Mouse (Mus musculus) pancreas, adult 10 weeks (tissue): ENCODE measurements around the gene 4930442H23Rik. TPM values are rescaled to one million over a fixed set of nuclear protein-coding genes. Genes with fewer than 3 reads are reported as not detected.

Experiments used
- polyA plus RNA-seq: library from polyadenylated mRNA; stranded (reverse); fragments of 350-450 nt; fragmentation: Illumina TruSeq; extraction: RNeasy Lipid Tissue Mini Kit (QIAGEN cat#74804); gene quantifications from one replicate; pipeline ENCODE4 v1.2.3, GENCODE M21; 2015; ENCODE audit warnings: low read depth, low replicate concordance; ENCODE audit not compliant: insufficient read depth

The 4930442H23Rik gene
- not detected for polyA plus RNA-seq

DNA sequence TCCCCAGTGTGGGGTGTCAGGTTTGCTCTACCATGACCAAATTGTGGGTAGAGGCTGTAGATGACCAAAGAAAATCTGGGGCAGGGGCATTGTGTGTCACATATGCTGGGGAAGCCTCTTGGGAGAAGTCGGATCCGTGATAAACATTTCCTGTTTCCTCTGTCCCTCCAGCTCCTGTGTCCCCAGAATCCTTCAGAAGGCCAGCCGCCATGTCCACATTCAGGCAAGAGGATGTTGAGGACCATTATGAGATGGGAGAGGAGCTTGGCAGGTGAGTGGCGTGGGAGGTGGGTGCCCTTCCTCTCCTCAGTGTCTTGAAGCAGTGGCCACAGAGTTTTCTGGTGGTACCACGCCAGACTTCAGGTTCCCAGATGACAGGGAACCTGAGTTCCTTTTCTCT, at the start of gene 4930442H23Rik:
TSS of gene 4930442H23Rik (minus strand) at position 45 of the 400 bp plus-strand sequence.

DNA sequence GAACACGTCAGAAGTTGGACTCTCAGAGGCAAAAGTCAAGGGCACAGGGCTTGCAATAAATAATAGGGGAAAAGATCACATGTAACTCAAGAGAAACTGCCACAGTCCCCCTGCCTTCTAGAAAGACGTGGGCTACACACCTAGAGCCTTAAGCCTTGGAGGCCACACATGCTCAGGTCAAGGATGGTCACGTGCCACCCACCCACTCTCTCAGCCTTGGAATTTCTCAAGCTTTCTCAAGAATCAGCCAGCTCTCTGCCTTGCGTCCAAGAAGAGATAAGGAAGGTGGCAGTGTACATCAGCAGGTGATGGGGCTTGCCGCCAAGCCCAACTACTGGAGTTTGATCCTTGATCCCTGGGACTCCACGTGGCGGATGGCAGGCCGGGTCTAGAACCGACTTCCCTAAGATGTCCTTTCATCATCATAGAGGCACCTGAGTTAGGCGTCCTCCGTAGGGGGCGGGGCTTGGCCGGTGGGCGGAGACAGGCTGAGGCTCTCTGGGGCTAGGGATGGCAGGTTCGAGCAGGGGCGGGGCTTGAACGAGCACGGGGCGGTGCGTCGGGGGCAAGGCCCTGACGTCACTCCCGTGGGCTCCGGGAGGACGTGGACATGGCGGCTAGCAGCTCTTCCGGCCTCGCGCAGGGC, 49.1 kb upstream of the 4930442H23Rik start, which contains the start of gene Zfr2:
TSS of gene Zfr2 (plus strand) at position 576 of the 646 bp plus-strand sequence.

DNA sequence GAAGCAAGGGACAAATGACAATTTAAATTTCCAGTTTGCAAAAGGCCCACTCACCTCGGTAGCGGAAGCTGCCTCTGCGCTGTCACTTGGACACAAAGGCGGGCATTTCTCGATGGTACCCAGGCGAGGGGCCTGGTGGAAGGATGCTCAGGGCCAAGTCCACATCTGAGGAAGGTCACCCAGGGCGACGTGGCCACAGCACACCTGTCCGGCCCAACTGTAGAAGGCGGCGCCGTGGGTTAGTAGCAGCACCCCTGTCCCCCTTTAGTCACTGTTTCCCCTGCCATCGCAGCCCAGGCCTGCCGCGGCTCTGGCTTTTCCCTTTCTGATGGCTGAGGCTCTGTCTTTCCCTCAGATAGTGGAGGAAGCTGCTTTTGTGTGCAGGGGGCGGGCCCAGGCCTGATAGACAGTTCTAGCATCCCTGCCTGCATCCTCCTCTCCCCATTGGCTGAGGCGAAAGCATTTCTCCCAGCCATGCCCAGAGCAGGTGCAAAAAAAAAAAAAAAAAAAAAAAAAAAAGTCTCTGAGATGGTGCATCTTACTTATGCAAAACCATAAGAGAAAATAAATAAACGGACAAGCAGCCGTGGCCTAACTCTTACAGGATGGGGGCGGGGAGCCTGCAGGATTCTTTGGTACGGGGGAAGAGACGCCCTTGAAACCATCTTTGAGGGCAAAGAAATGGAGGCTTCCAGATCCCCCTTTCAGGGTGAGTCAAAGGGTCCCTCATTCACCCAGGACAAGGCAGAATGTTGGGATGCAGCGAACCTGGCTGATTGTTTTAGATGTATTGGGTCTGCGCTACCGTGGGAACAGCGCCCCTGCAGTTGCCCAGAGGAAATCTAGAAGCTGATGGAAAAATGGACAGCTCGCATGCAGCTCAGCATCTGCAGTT, 47.0 kb upstream of the 4930442H23Rik start, which contains the start of gene Atcay:
TSS of gene Atcay (minus strand) at position 396 of the 895 bp plus-strand sequence.

DNA sequence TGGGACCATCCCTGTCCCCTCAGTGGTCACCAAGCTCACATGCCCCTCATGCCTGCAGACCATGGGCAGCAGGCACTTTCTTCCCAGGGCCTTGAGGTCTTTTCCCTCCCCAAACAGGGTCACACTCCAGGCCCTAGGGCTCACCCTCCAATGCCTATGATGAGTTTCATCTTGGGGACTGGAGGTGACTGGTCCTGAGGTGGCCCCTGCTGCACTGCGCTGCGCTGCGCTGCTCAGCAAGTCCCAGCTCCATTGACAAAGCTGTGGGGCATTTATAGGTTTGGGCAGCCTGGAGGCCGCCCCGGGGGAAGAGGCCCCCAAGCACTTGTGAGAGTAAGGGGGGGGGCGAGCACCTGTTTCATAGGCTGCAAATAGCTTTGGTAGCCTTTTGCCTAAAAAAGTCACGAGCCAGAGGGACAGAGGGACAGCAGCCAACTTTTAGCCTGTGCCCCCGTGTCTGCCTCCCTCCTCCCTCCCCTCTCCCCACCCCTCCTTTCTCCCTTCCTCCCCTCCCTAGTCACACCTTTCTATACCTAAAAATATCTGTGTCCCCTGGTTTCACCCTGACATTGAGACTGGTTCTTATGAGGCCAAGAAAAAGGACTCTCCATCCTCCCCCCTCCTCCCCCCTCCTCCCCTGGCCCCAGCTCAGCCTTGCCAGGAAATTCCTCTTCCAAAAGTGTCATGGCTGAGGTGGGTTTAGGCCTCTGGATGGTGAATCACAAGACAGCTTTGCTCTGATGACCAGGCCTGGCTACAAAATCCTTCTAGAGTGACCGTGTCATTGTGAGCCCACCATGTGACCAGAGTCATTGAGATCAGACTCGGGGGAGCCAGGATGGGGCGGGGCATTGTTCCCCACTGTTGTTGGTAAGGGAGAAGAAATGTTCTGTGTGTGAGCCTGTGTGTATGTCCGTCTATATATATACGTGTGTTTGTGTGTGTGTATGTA, 18.4 kb upstream of the 4930442H23Rik start, which contains the start of gene Nmrk2:
TSS of gene Nmrk2 (minus strand) at position 245 of the 952 bp plus-strand sequence.

DNA sequence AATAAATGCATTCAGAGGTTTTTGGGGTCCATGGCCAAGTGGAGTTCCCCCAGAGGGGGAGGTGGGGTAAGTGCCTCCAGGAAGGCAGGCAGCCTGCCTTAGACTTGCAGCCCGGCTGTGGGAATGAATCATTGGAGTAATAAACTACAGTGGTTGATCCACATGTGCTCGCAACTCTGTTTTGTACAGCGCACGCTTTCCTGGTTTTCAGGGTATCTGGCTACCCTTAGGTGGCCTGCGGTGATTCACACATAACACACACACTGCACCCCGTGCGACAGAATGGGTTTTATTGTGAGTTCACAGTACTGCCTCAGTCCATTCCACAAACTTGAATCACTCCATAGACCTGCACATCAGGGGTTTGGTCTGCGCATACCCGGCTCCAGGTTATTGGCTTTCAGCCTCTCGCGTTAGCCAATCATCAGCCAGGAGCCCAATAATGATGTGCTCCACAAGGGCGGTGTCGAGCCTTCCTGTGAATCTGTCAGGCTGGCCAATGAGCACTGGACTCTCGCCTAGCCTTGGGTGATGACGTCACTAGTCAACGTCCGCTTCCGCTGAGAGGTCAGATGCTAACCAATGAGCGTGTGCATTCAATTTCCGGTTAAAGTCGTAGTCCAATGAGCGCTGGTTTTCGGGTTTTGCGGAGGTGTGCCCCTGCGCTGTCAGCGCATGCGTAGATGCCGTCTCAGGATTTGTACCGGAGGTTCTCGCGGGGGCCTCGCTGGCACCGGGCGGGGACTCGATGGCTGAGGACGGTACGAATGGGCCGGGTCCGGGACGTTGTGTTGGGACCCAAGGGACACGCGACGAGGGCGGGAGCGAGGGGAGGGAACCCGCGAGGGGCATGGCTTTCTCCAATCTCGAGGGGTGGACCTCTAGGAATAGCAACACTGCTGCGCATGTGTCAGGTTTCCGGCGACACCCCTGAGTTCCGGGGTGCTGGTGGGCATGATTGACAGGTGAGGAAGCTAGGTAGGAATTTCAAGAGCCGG, 1.0 kb downstream of the 4930442H23Rik start, which contains the start of gene Dapk3:
TSS of gene Dapk3 (plus strand) at position 670 of the 998 bp plus-strand sequence.

DNA sequence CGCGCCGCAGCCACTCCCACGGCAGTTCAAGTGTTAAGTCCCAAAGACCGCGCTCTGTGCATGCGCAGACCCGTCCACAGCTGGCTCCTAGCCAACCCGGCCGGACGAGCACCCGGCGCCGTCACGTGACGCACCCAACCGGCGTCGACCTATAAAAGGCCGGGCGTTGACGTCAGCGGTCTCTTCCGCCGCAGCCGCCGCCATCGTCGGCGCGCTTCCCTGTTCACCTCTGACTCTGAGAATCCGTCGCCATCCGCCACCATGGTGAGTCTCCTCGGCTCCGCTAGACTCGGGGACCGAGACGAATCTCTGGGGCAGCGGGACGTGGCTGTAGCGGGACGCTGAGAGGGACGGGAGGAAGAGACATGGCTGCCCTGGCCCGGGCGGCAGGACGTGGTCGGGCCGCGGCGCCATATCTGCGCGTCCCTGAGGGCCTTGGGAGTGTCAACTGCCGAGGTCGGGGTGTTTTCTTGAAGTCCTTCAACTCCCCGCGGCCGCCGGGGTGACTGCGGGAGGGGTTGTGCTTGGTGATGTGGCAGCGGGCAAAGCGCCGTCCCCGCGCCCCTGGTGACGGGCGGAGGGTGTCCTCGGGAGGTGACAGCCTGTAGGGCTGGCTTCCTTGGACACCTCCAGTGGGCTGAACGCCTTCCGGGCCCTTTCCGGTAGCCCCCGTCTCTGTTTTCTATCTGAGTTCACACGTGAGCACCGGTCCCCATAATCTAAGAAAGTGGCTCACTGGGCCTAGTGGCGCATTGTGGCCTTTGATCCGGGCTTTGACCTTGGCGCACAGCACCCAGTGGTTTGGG, 7.0 kb downstream of the 4930442H23Rik start, which contains the start of gene Eef2:
TSS of gene Eef2 (plus strand) at position 166 of the 806 bp plus-strand sequence.

DNA sequence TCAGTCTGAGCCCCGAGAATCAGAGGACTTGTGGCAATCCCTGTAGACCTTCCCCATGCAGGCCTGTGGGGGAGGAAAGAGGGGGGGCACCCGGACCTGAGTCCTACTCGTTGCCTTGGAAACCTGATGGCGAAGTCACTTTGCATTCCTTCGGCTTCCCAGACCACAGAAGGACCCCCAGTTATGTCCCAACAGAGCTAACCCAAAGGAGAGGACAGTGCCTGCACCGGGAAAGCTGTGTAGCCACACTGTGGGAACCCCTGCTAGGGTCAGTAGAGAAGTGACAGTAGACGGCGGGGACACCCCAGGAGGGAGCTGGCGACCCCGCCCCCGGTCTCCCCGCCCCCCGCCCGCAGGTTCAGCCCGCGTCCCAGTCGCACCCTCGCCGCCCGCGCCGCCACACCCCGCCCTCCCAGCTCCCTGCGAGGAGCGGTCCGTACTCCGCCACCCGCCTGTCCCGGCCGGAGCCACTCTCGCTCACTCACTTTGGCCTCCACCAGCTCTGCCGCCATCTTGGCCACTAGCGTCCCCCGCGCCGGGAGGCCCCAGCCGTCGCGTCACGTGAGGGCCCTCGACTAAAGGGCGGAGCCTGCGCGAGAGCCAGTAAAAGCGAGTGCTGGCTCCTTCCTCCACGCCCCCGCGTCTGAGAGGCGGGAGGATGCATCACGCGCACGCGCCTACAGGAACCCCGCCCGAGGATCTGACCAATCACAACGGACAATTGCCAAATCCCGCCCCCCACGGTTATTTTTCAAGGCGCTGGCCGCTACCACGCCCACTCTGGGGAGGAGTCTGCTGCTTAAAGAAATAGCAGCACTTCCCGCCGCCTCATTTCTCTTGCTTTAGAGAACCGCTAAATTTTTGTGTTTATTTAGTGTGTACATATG, 16.2 kb downstream of the 4930442H23Rik start, which contains the start of gene Pias4:
TSS of gene Pias4 (minus strand) at position 724 of the 887 bp plus-strand sequence.

DNA sequence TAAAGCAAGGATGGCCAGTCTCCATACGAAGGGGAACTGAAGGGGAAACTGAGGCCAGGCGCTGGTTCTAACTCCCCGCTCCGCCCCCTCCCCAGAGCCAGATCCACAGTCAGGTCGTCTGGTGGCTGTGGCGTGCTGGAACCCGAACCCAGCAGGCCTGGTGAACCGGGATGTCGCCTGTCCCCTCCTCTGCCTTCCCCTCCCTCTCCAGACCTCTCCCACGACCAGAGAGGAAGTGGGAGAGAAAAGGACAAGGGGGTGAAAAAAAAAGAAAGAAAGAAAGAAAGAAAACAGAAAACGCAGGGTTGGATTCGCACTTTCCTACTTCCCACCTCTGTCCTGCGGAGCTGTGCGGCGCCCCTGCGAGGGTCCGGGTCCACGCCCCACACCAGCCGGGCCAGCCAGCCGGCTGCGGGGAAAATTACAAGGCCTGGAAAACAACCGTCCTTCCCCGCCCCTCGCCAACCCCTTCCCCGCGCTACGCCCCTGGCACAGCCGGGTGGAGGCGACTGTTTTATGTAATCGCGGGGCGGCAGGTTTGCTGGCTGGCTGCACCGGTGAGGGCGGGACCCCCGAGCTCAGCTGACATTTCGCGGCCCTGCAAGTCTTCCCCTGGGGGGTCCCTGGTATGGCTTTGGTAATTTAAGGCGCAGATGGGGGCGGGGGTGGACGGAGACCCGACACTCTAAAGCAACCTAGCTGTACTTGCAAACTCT, 48.5 kb downstream of the 4930442H23Rik start, which contains the start of gene Zbtb7a:
TSS of gene Zbtb7a (plus strand) at position 255 of the 716 bp plus-strand sequence.

Other genes with a start within 250 kb of the 4930442H23Rik start
- gene Gng7, start 168.9 kb downstream of the 4930442H23Rik start, polyA plus RNA-seq: 1.4 TPM
- gene Diras1, start 158.2 kb downstream of the 4930442H23Rik start, polyA plus RNA-seq: not detected
- gene Slc39a3, start 146.4 kb downstream of the 4930442H23Rik start, polyA plus RNA-seq: 5.1 TPM
- gene Sgta, start 123.7 kb downstream of the 4930442H23Rik start, polyA plus RNA-seq: 24.1 TPM
- 11.8 TPM for gene Thop1, start 113.8 kb downstream of the 4930442H23Rik start, polyA plus RNA-seq
- gene Creb3l3, start 85.0 kb downstream of the 4930442H23Rik start, polyA plus RNA-seq: not detected
- 47.4 TPM for gene Map2k2, start 77.9 kb downstream of the 4930442H23Rik start, polyA plus RNA-seq
- gene Zbtb7a, start 48.6 kb downstream of the 4930442H23Rik start, polyA plus RNA-seq: 5.4 TPM
- gene Pias4, start 15.9 kb downstream of the 4930442H23Rik start, polyA plus RNA-seq: 7.3 TPM
- gene Eef2, start 7.2 kb downstream of the 4930442H23Rik start, polyA plus RNA-seq: 283 TPM
- 9.3 TPM for gene Dapk3, start 844 bp downstream of the 4930442H23Rik start, polyA plus RNA-seq
- gene Nmrk2, start 18.2 kb upstream of the 4930442H23Rik start, polyA plus RNA-seq: not detected
- gene Atcay, start 47.0 kb upstream of the 4930442H23Rik start, polyA plus RNA-seq: 0.20 TPM
- gene Zfr2, start 49.3 kb upstream of the 4930442H23Rik start, polyA plus RNA-seq: 3.4 TPM
- gene Matk, start 69.1 kb upstream of the 4930442H23Rik start, polyA plus RNA-seq: not detected
- 21.2 TPM for gene Mrpl54, start 83.1 kb upstream of the 4930442H23Rik start, polyA plus RNA-seq
- gene Apba3, start 83.1 kb upstream of the 4930442H23Rik start, polyA plus RNA-seq: 30.7 TPM
- 3.9 TPM for gene Tjp3, start 107.7 kb upstream of the 4930442H23Rik start, polyA plus RNA-seq
- gene Pip5k1c, start 109.1 kb upstream of the 4930442H23Rik start, polyA plus RNA-seq: 15.5 TPM
- 7.9 TPM for gene Cactin, start 137.3 kb upstream of the 4930442H23Rik start, polyA plus RNA-seq
- gene Tbxa2r, start 144.9 kb upstream of the 4930442H23Rik start, polyA plus RNA-seq: 3.4 TPM
- 1.4 TPM for gene Gipc3, start 159.4 kb upstream of the 4930442H23Rik start, polyA plus RNA-seq
- 22.8 TPM for gene Hmg20b, start 166.6 kb upstream of the 4930442H23Rik start, polyA plus RNA-seq
- gene Mfsd12, start 173.6 kb upstream of the 4930442H23Rik start, polyA plus RNA-seq: 1.9 TPM
- gene 4930404N11Rik, start 182.0 kb upstream of the 4930442H23Rik start, polyA plus RNA-seq: not detected
- gene Fzr1, start 194.7 kb upstream of the 4930442H23Rik start, polyA plus RNA-seq: 5.1 TPM
- gene Dohh, start 200.6 kb upstream of the 4930442H23Rik start, polyA plus RNA-seq: 9.1 TPM
- gene Gm48551, start 200.6 kb upstream of the 4930442H23Rik start, polyA plus RNA-seq: 2.6 TPM
- 3.4 TPM for gene Gm48552, start 205.2 kb upstream of the 4930442H23Rik start, polyA plus RNA-seq
- gene Smim24, start 209.2 kb upstream of the 4930442H23Rik start, polyA plus RNA-seq: 23.5 TPM